Mouse (Mus musculus): Measurements from ENCODE around the gene Slc16a13.

Gene Slc16a13

DNA sequence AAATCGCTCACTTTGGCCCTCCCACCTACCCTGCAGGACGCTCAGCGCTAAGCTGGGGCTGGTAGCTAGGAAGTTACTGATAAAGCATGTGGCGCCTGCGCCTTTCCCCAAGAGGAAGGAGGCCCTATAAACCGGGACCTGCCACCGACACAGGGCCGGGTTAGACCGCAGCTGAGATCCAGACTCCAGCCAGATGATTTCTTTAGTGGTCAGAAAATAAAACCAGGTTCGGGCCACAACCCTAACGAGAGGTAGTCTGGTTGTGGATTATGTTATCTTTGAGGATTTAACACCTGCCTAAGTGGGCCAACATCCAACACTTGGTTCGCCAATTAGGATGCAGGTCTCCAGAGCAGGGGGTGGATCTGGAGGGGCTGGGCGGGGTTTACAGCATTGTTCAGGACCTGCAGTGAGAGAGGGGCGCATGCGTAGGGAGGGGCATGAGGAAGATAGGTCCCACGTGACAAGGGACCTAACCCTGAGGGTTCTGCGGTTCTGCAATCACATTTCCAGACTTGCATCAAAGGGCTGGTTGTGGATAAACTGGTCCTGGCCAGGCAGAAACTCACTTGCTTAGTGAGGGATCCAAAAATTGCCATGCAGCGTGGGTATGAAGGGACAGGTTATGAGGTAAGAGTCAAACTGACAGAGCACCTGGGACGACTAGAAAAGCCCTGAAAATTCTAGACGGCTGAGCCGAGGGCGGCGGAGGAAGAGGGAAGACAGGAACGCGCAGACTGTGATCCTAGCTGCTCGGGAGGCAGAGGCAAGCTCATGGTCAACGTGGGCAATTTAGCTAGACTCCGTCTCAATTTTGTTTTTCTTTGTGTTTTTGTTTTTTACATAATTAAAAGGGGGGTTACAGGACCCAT is at the start of gene Slc16a13:
Slc16a13 (minus strand) TSS at position 334 of the 872 bp plus-strand sequence.
- DNase-seq (ENCODE audit: low spot score in 2 of 2): peak; percentile 76 to 79

DNA sequence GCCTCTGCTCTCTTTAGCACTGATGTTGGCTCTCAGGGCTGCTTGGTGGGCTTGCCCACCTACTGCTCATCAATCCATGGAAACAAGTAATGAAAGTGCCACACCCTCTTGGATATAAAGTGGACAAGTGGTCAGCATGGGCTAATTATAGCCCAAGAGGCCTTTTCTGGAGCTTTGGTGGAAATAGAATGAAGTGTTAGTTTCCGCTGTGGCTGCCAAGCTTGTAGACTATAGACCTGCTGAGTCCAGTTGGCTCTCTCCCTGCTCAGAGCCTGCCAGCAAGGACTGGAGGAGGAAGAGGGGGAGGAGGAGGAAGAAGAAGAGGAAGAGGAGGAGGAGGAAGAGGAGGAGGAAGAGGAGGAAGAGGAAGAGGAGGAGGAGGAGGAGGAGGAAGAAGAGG is 45.5 kb upstream of the Slc16a13 start:
- DNase-seq (ENCODE audit: low spot score in 2 of 2): no peak

DNA sequence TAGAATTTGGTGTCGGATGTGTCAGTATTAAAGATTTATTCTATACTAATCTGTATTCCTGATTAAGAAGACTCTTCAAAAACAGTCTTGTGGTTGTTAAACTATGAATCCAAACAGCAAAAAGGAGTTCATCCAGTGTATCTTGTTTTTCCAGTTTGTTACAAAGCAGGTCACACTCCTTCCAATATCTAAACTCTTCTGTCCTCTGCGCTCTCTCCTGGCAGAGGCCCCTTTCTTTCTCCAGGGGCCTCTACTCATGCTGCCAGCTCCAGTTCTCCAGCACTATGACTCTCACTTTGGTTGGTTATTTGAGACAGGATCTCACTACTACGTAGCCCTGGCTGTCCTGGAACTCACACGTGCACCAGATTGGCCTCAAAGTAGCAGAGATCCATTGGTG is 45.0 kb upstream of the Slc16a13 start:
- no peak for DNase-seq (ENCODE audit: low spot score in 2 of 2)

DNA sequence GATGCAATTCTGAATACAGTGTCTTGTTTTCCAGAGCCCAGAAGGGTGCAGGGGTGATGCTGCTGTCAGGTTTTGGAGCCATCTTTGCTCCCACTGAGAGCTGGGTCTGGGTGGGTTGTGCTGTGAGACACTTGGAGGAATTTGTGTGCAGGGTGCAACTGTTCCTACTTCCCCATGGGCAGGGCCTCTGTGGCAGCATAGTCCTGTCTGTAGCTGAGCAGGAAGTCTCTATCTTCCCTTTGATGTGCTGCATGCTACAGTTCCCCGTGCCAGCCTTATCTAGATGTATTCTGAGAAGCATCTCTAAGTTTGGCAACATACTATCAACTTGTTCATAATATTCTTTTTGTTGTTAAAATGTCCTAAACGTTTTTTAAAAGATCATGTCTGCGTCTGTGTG is 44.4 kb upstream of the Slc16a13 start:
- DNase-seq (ENCODE audit: low spot score in 2 of 2): no peak

DNA sequence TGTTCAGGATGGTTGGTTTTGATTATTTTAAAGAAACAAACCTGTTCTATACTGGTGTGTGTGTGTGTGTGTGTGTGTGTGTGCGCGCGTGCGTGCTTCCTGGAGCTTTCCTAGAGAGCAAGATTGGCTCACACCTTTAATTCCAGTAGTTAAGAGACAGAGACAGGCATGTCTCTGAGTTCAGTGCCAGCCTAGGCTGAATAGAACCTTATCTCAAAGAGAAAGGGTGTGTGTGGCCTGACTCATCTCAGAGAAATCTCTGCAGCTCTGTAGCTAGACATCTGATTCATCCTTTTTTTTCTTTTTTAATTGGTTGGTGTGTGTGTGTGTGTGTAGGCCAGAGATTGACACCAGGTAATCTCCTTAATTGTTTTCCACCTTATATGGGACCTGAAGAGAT is 38.2 kb upstream of the Slc16a13 start:
- no peak for DNase-seq (ENCODE audit: low spot score in 2 of 2)

DNA sequence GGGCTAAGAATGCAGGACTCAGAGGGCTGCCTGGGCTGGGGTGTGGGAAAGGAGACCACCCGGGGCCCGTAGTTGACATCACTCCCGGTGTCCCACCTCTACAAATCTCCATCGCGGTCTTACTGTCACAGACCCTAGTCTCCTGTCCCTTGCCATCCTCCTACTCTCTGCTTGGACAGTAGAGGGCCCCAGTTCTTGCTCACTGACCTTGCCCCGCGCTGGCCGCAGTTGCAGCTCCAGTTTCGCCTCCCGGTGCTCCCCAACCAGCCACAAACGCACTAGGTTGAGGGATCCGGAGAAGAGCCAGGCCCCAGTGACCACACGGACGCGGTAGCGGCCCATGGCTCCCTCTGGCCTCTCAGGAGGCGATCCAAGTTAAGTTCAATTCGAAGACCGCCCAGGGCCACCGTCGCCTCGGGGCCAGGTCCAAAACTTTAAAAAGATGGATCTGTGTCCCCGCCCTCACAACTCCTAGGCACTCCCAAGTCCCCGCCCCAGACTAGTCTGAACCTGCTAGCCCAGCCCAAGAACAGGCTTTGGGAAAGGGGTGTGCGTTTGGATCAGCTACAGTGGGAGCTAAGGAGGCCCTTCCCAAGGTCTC is 34.2 kb upstream of the Slc16a13 start, which contains the start of gene Alox12:
Alox12 (minus strand) TSS at position 423 of the 601 bp plus-strand sequence.
- no peak for DNase-seq (ENCODE audit: low spot score in 2 of 2)

DNA sequence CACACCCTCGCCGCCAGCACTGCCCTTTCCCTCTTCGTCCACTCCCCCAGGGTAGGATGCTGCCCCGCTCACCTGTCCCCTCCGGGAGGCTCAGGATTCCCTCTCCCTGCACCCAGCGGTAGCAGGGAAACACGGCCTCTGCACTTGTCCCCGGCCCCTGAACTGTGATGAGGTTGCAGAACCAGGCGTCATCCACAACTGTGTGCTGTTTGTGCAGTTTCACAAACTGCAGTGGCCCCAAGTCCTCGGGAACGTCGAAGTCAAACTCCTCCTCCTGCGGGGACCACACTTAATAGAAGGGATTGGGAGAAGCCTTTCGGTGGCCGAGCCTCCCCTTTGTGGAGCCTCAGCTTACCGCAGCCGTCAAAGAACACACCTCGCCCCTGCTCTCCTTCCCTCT is 33.5 kb upstream of the Slc16a13 start:
- DNase-seq (ENCODE audit: low spot score in 2 of 2): no peak

DNA sequence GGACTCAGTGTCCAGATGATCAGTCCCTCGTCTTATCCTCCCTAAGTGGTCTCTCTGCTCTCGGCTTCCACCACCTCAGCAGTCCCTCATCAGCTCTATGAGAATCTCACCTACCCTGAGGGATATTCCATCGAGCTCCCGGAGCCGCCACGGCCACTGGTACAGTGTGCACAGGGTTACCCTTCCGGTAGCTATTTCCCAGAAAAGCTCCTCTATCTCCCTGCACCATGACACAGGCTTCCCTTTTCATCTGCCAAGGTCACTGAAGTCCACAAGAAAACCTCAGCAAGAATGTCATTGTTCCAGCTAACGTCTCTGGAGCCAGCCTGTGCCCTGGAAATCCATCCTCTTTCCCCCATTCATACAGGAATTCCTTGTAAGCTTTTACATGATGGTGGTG is 31.0 kb upstream of the Slc16a13 start:
- DNase-seq (ENCODE audit: low spot score in 2 of 2): no peak

- no peak for DNase-seq (ENCODE audit: low spot score in 2 of 2)
Observed at GRCm38 (mm10) chr11:70250150-70250549, 29.3 kb upstream of the Slc16a13 start.

DNA sequence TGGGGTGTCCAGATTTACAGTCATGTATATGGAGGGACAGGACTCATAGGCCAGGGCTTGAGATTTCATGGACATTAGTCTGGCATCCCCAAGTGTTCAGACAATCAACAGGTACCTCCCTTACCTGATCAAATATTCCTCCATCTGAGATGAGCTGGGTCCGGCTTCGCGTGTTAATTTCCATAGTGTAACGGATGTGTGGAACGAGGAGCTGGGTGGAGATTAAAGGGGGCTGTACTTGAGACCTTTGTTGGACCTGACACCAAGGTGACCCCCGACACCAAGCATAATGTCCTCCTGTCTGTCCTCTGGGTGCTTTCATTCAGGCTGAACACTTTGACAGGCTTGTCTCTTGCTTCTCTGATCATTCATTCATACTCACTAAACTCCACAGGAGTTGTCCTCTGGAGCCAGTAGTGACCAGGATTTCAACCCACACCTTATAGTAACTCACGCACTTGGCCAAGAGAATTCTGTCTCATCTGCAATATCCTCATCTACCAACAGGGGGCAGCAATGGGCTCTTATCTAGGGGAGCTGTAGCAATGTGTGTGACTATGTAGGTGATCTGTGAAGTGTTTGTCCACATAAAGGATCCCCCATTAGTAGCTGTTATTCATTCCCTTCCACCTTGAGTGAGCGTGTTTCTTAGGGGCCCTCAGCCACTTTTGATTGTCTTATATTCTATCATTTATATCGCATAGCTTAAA is 26.4 kb upstream of the Slc16a13 start:
- DNase-seq (ENCODE audit: low spot score in 2 of 2): peak in 1 of 2 experiments; percentile 69

- DNase-seq (ENCODE audit: low spot score in 2 of 2): no peak
Observed at GRCm38 (mm10) chr11:70242591-70242990, 21.7 kb upstream of the Slc16a13 start.

DNA sequence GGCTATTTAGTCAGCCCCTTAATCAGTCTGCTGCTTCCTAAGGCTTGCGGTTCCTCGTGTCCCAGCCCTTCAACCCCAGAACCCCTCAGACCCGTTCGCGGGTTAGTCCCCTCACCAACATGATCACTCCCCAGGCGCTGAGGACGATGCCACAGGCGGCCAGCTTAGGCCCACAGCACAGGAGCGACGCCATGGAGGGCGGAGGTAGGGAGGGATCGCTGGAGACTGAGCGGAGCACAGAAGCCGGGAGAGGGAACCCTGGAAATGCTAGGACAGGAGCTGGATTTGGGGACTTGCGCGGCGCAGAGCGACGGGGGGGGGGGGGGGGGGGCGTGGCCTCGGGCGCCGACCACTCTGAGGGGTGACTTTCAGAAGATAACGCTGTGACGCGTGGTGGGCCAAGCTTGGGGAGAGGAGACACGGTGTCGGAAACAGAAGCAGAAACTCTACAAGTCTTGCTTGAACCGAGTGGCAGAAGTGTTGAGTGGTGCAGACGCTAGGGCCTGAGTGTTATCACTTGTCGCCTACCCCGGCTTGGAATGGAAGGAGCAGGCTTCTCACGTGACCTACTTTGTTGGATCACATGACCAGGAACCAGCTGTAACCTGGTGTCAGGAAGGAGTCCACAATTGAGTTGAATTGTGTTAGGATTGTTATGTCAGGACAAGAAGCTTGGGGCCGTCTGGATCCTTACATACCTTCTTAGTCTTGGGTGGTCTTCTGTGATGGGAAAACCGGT is 18.8 kb upstream of the Slc16a13 start, which contains the start of the genes Gm21988 and Rnasek:
Gm21988 (minus strand) TSS at position 290 of the 739 bp plus-strand sequence.
Rnasek (minus strand) TSS at position 302 of the 739 bp plus-strand sequence.
- DNase-seq (ENCODE audit: low spot score in 2 of 2): peak; percentile 57 to 66

DNA sequence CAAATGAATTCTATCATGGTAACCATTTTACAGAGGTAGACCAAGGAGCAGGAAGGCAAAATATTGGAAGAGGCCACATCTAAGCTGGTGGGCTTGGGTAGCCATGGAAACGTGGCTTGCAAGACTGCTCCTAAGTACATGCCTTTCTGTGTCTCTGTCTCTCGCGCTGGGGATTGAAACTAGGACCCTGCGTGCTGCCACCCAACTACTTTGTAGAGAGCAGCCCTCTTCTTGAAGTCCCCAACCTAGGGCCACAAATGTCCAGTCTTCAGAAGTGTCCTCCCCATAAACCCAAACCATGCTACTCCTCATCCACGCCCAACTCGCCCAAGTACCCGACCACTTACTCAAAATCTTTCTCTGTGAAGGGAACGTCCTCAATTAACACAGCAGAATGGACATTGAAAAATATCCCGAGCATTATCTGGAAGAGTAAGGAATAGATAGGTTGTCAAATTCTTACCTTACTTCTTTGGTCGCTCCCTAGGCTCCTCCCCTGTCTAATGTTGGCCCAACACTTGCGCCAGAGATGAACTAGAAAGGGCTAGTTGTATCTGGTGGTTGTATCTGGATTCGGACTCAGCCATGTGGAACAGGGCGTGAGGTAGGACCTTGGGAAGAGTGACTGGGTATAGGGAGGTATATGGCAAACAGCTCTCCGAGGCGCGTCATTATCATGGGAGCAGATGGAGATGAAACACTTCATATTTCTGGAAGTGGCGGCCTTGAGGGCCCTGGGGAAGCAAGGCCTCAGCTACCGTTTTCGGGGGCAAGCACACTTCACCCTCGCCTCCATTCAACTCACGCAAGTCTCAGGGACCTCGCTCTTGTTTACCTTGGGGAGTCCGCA is 18.0 kb upstream of the Slc16a13 start:
- DNase-seq (ENCODE audit: low spot score in 2 of 2): no peak

- DNase-seq (ENCODE audit: low spot score in 2 of 2): peak; percentile 96 to 98
Observed at GRCm38 (mm10) chr11:70237457-70238167, 16.7 kb upstream of the Slc16a13 start, which contains the start of gene 0610010K14Rik. 0610010K14Rik (minus strand) TSS chr11:70237914.

DNA sequence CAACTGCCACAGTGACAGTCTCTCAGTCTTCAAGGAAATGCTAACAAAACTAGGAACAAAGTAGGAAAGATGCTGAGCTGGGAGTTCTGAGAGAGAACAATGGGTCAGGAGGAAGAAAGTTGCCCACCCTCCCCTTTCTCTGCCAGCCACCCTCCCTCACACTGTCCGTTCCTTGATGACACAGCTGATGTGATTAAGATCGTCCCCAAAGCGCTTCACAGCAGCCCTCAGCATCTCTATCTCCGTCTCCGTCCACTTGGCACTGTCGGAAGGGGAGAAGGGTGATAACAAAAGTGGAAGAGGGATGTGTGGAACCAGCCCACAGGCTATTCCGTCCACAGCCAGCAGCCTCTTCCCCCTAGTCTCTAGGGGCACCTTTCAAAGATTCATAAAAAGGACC is 15.9 kb upstream of the Slc16a13 start:
- no peak for DNase-seq (ENCODE audit: low spot score in 2 of 2)

DNA sequence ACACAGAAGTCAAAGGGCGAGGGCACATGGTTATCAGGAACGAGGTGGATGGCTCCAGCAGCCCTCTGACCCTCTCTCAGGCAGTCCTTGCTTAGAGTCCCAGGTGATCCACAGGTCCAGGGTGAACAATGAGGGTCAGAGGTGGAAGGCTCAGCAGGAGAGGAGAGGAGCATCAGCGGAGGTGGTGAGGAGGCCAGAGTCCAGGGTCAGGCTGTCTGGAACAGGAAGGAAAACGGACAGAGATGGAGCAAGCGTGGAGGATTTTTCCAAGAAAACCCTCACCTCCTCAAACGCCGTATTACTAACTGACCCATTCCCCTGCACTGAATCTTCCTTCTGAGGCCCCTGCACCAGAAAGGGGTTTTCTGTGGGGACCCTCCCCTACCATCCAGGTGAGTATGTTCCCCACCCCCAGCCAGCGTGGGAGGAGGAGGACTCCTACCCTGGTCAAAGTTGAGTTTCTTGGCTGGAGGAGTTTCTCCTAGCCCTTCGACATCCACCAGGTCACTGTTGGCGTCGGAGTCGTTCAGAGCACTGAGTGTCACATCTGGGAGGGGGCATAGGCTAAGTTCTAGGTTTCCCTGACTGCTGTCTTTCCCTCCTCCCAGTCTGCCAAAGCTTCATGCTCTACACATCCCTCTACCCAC is 14.5 kb upstream of the Slc16a13 start:
- no peak for DNase-seq (ENCODE audit: low spot score in 2 of 2)

GRCm38 (mm10) chr11:70234497-70234896 is 13.6 kb upstream of the Slc16a13 start:
- no peak for DNase-seq (ENCODE audit: low spot score in 2 of 2)

- no peak for DNase-seq (ENCODE audit: low spot score in 2 of 2)
Observed at GRCm38 (mm10) chr11:70234037-70234436, 13.2 kb upstream of the Slc16a13 start.

DNA sequence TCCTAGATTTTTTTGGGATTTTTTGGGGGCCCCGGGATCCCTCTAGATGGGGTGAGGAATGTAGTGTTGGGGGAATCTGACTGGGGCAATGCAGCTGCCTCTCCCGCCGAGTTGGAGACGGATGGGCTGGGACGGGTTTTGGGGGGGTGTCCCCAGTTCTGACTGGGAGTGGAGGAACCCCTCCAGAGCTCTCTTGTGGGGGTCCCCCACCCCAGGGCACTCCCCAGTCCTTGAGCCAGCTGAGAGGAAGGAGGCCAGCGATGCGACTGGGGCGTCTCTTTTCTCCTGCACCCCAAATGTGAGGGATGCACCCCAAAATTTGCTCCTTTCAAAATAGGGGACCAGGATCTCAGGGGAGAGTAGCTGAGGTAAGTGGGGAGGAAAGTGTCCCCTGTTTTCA is 12.2 kb upstream of the Slc16a13 start:
- no peak for DNase-seq (ENCODE audit: low spot score in 2 of 2)

Data from spleen, postnatal 14 days (tissue).